Mouse (Mus musculus) limb, embryonic 10.5 days (tissue): ENCODE measurements around the gene Cacng6. TPM values are rescaled to one million over a fixed set of nuclear protein-coding genes. Genes with fewer than 3 reads are reported as not detected.
"Not testable (repeated sequence)": the region's sequence is repeated elsewhere in the genome, so short reads cannot be mapped to it uniquely, and the experiment has no call there.

ENCODE experiments used
- DNase-seq: peaks from one replicate; pipeline ENCODE4 v3.0.0-alpha.2; 2017; ENCODE audit warnings: low spot score
- H3K27ac ChIP-seq: fragments of 300-500 bp; sonication (generic); 2 replicates; pipeline ENCODE4 v1.5.1; 2016; ENCODE audit warnings: mild to moderate bottlenecking
- H3K27me3 ChIP-seq: fragments of 300-500 bp; sonication (generic); 2 replicates; pipeline ENCODE4 v1.6.1; 2016; ENCODE audit warnings: low read depth, mild to moderate bottlenecking; ENCODE audit not compliant: poor library complexity, severe bottlenecking
- H3K36me3 ChIP-seq: fragments of 300-500 bp; sonication (generic); 2 replicates; pipeline ENCODE4 v1.6.1; 2016; ENCODE audit warnings: mild to moderate bottlenecking, moderate library complexity
- H3K4me1 ChIP-seq: fragments of 300-500 bp; sonication (generic); 2 replicates; pipeline ENCODE4 v1.6.1; 2016
- H3K4me3 ChIP-seq: fragments of 300-500 bp; sonication (generic); 2 replicates; pipeline ENCODE4 v1.5.1; 2016; ENCODE audit warnings: mild to moderate bottlenecking, moderate library complexity
- H3K9me3 ChIP-seq: fragments of 300-500 bp; sonication (generic); replicated peaks from 2 replicates; pipeline ENCODE4 v1.6.1; 2016; ENCODE audit warnings: mild to moderate bottlenecking
- WGBS: fragments of 180-500 bp; shearing (Covaris S2); methylation state at CpG from one replicate; pipeline ENCODE4 v1.1.7; 2016; 5-methylcytosine and 5-hydroxymethylcytosine counted together
- polyA plus RNA-seq: library from polyadenylated mRNA; unstranded; fragments of >200 nt; fragmentation: Nextera tagmentation; extraction: Ambion mirVana; gene quantifications from 2 replicates; pipeline ENCODE4 v1.2.1, GENCODE M21; 2016

Gene Cacng6
- polyA plus RNA-seq, 1 experiment from 2014 or later, result 0.26 TPM

DNA sequence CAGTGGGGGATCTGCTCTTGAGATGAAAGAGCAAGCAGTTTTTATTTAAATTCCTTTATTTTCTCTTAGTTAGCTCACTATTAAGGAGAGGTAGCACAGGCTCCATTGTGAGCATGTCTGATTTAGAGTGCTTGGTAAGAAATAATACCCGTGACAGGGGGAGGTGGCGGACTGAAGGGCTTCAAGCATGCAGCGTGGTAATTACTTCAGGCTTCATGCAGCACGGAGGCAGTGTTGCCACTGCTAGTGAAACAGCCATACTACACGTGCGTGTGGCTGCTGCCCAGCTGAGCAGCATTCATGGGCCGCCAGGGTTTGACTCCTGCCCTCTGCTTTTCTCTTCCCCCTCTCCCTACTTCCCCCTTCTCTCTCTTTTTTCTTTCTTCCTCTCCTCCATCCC is 26.2 kb upstream of the Cacng6 start:
- Histone ChIP-seq H3K4me1 (peaks cover 5% of the 10 kb centered on the region; the same call in 1 of the 2 replicates), H3K4me3 (no peak overlapping the region), H3K27ac (no peak overlapping the region), H3K27me3 (no peaks in the 10 kb centered on the region), H3K36me3 (peaks cover 13% of the 10 kb centered on the region), H3K9me3 (no peaks in the 10 kb centered on the region)
- 62% methylated on average over 7 of the region's 7 CpGs for WGBS
- DNase-seq, result no peak

DNA sequence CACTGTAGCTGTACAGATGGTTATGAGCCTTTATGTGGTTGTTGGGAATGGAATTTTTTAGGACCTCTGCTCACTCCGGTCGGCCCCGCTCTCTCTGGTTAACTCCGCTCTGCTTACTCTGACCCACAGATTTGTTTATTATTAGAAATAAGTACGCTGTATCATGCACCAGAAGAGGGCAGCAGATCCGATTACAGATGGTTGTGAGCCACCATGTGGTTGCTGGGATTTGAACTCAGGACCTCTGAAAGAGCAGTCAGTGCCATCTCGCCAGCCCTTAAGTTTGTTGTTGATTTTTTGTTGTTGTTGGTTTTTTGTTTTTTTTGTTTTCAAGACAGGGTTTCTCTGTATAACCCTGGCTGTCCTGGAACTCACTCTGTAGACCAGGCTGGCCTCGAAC is 25.6 kb upstream of the Cacng6 start:
- not testable (repeated sequence) for H3K9me3 ChIP-seq, H3K4me3 ChIP-seq
- WGBS, result 96% methylated on average over 8 of the region's 8 CpGs

DNA sequence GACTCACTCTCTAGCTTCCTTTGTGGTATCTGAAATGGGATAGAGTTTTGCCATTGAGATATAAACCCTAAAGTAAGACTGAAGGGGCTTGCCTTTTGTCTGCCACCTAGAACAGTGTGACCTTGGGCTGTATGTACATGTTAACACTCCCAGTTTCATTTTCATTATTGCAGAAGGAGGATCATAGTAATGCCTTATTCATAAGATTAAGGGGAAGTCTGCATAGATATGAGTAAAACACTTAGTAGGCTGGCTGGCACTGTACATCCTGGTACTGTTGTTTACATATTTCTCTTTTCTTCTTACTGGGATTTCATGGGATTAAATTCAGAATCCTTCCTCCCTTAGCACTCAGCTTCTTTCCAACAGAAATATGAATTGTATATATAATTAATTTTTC is 24.1 kb upstream of the Cacng6 start:
- Histone ChIP-seq H3K27me3 (no peaks in the 10 kb centered on the region), H3K9me3 (no peaks in the 10 kb centered on the region), H3K27ac (no peak overlapping the region), H3K4me3 (no peak overlapping the region), H3K4me1 (peaks cover 5% of the 10 kb centered on the region; the same call in 1 of the 2 replicates), H3K36me3 (peaks cover 2% of the 10 kb centered on the region)
- DNase-seq, result no peak

More for the DNA sequence above, 25.6 kb upstream of the Cacng6 start:
- H3K27me3 ChIP-seq, H3K27ac ChIP-seq, DNase-seq, H3K4me1 ChIP-seq: not testable (repeated sequence)
- H3K36me3 ChIP-seq, result peaks cover 13% of the 10 kb centered on the region

DNA sequence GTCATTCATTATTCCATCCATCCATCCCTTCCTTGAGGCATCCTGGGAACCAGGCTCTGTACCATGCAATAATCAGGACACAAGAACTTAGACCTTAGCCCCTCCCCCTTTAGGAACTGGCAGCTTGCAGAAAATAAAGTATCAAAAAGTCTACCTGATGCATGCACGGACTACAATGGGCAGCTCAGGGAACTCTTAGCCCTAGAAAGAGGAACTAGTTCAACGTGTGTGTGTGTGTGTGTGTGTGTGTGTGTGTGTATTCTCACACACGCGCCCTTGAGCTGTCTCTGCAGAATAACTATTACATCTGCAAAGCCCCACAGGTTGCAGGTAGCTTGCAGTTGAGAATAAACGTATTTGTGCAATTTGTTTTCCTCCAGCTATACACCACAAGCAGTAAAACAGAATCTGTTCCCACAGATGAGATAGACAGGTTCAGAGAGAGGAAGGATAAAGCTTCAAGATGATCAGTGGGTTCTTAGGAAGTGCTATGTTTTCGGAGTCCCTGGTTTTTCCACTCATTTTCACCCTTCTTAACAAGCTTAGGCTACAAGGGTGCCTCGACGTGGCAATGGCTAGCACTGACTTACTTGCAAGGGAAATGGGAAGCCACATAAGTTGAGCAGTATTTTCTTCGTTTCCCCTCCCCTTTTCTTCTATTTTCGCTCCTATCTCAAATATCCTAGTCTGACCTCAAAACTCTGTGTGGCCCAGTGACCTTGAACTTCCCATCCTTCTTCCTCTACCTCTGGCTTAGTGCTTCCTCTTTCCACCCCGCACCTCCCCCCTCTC is 14.1 kb upstream of the Cacng6 start:
- Histone ChIP-seq H3K36me3 (no peaks in the 10 kb centered on the region), H3K9me3 (no peaks in the 10 kb centered on the region), H3K4me3 (no peak overlapping the region), H3K27me3 (peaks cover 52% of the 10 kb centered on the region), H3K27ac (no peak overlapping the region), H3K4me1 (peaks cover 11% of the 10 kb centered on the region)
- WGBS, result 69% methylated on average over 11 of the region's 11 CpGs
- DNase-seq, result no peak

DNA sequence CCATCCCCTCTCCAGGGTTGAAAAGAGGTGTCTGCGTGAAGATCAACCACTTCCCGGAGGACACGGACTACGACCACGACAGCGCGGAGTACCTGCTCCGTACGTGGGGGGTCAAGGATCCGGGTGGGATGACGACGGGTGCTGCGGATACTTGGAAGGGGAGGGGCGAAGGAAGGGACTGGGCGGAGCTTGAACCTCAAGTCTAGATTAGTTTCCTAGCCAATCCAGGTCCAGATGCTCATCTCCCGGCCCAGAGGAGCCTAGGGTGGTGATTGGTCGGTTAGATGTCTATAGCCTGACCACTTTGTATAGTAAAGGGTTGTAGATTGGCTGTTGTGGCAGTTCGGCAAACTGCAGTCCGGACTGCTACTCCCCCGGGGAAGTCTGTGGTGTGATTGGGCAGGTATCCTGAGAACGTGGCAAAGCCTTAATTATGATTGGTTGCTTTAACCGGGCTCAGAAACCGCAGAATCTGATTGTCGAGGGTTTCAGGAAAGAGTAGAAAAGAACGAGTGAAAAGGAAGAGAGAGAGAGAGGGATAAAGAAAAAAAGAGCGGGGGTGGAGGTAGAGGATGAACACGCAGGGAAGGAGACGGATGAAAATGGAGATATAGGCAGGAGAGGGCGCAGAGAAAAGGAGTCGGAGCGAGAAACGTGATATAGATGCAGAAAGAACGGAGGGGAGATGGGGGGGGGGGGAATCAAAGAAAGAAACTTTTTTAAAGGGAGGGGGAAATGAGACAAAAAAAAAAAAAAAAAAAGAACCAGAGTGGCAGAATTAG is 12.6 kb upstream of the Cacng6 start:
- WGBS, result under 1% methylated on average over 33 of the region's 33 CpGs
- peaks cover 20% of the 10 kb centered on the region for H3K4me1 ChIP-seq
- H3K4me3 ChIP-seq, result peak overlapping the region; percentile 55
- H3K9me3 ChIP-seq, result no peaks in the 10 kb centered on the region
- peak overlapping the region; percentile 63; the same call in 1 of the 2 replicates for H3K27ac ChIP-seq
- H3K36me3 ChIP-seq, result no peaks in the 10 kb centered on the region
- peak; percentile 67 for DNase-seq
- peaks cover 66% of the 10 kb centered on the region for H3K27me3 ChIP-seq

DNA sequence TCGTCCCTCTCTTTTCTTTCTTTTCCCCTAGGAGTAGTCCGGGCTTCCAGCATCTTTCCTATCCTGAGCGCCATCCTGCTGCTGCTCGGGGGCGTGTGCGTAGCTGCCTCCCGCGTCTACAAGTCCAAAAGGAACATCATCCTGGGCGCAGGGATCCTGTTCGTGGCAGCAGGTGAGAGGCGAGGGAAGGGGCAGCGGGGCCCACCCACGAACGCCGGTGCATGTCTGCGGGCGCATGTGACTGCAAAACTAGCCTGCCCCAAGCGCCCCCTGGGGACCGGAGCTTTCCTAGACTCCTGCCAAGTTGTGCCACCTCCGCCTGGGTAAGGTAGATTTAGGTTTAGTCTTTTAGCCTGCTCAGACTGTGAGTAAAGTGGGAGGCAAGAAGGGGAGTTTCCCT is 12.0 kb upstream of the Cacng6 start:
- H3K4me3 ChIP-seq, result peak overlapping the region; percentile 55
- no peak overlapping the region for H3K27ac ChIP-seq
- H3K9me3 ChIP-seq, result no peaks in the 10 kb centered on the region
- H3K36me3 ChIP-seq, result no peaks in the 10 kb centered on the region
- H3K27me3 ChIP-seq, result peaks cover 73% of the 10 kb centered on the region
- H3K4me1 ChIP-seq, result peaks cover 20% of the 10 kb centered on the region
- peak; percentile 56 for DNase-seq
- 2% methylated on average over 20 of the region's 20 CpGs for WGBS

DNA sequence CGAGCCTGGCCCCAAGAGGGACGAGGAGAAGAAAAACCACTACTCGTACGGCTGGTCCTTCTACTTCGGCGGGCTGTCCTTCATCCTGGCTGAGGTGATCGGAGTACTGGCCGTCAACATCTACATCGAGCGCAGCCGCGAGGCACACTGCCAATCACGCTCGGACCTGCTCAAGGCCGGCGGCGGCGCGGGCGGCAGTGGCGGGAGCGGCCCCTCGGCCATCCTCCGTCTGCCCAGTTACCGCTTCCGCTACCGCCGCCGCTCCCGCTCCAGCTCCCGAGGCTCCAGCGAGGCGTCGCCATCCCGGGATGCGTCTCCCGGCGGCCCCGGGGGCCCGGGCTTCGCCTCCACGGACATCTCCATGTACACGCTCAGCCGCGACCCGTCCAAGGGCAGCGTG is 9.1 kb upstream of the Cacng6 start:
- Histone ChIP-seq H3K4me1 (peaks cover 20% of the 10 kb centered on the region), H3K9me3 (no peaks in the 10 kb centered on the region), H3K4me3 (peak overlapping the region; percentile 64), H3K27me3 (peaks cover 96% of the 10 kb centered on the region), H3K27ac (peak overlapping the region; percentile 56), H3K36me3 (no peaks in the 10 kb centered on the region)
- WGBS, result 1% methylated on average over 47 of the region's 47 CpGs
- peak; percentile 65 for DNase-seq

DNA sequence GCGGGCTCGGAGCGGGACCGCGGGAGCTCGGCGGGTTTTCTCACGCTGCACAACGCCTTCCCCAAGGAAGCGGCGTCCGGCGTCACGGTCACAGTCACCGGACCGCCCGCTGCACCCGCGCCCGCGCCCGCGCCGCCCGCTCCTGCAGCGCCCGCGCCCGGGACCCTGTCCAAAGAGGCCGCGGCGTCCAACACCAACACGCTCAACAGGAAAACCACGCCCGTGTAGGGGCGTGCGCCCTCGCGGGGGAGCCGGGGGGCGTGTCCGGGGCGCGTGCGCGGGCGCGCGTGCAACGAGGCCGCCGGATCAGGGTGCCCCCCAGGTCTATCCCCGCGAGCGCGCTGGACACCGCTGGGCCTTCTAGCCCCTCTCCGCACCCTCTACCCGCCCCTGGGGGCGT is 8.6 kb upstream of the Cacng6 start:
- Histone ChIP-seq H3K9me3 (no peaks in the 10 kb centered on the region), H3K36me3 (no peaks in the 10 kb centered on the region), H3K4me1 (peaks cover 20% of the 10 kb centered on the region), H3K4me3 (peak overlapping the region; percentile 64), H3K27me3 (peaks cover 96% of the 10 kb centered on the region), H3K27ac (peak overlapping the region; percentile 56)
- WGBS, result under 1% methylated on average over 58 of the region's 60 CpGs
- peak; percentile 53 for DNase-seq

DNA sequence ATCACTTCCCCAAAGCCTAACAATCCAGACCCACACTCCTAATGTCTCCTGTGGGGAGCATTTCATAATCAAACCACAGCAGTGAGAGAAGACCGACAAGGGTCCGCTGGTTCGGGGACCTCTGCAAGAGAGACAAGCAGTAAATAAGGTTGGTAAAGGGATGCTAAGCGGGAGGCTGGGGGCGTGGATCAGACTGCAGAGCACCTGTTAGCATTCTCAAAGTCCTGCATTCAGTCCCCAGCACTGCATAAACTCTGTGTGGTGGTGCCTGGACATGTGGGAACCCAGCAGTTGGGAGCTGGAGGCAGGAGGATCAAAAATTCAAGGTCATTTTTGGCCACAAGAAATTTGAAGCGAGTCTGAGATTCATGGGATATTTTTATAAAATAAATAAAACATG is 4.1 kb upstream of the Cacng6 start:
- Histone ChIP-seq H3K4me1 (peaks cover 18% of the 10 kb centered on the region), H3K4me3 (no peak overlapping the region), H3K27ac (no peak overlapping the region), H3K9me3 (no peaks in the 10 kb centered on the region), H3K27me3 (peaks cover 98% of the 10 kb centered on the region), H3K36me3 (no peaks in the 10 kb centered on the region)
- no peak for DNase-seq
- 37% methylated on average over 6 of the region's 6 CpGs for WGBS

DNA sequence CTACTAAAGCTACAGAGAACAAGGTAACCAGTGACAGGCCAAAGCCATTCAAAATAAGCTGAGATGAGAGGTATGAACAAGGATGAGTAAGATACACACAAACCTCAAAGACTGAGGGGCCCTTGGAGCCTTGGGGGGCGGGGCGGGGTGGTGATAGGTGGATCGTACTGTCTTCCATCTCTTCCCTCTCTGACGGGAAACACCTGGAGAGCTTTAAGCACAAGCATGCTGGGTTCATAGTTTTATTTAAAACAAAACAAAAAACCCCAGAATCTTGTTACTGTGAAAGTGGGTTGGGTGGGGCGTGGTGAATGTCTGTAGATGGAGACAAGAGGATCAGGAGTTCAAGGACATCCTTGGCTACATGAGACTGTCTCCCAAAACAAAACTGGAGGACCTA is 3.5 kb upstream of the Cacng6 start:
- Histone ChIP-seq H3K27ac (no peak overlapping the region), H3K4me3 (no peak overlapping the region), H3K4me1 (peaks cover 12% of the 10 kb centered on the region), H3K9me3 (no peaks in the 10 kb centered on the region), H3K27me3 (peaks cover 98% of the 10 kb centered on the region), H3K36me3 (no peaks in the 10 kb centered on the region)
- WGBS, result 50% methylated on average over 5 of the region's 5 CpGs
- no peak for DNase-seq

DNA sequence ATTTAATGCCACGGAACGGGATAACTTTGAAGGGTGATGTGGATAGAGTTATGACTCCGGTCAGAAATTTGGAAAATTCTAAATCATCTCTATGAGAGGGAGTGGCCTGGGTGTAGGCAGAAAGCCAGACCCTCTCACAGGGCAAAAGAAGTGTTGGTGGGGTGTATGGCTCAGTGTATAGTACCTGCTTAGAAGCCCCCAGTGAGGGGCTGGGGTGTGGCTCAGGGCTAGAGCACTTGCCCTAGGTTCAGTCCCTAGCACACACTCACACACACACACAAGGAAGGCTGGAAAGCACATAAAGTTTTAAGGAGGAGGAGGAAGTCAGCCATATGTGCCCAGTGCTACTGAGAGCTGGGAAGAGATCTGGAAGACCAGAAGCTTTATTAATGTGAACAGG is 2.7 kb upstream of the Cacng6 start:
- H3K27me3 ChIP-seq, result peaks cover 98% of the 10 kb centered on the region
- H3K4me3 ChIP-seq, result no peak overlapping the region
- DNase-seq, result no peak
- H3K9me3 ChIP-seq, result no peaks in the 10 kb centered on the region
- 80% methylated on average over 3 of the region's 3 CpGs for WGBS
- no peaks in the 10 kb centered on the region for H3K36me3 ChIP-seq
- H3K4me1 ChIP-seq, result peaks cover 8% of the 10 kb centered on the region
- H3K27ac ChIP-seq, result no peak overlapping the region

DNA sequence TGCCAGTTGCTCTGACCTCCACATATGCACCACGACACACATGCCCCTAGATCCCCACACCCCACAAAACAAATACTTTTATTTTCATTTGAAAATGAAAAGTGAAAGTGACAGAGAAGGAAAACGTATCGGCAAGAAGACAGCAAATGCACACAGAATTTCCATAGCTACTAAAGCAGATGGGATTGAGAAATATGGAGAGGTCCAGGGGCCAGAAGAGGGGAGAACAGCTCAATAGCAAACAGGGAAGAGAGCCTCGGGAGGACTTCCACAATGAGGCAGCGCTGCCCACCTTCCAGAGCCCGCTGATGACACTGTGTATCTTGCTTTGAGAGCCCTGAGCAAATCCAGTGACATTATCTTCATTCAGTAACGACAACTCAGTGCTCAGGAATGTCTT is 1.9 kb upstream of the Cacng6 start:
- Histone ChIP-seq H3K4me3 (no peak overlapping the region), H3K36me3 (no peaks in the 10 kb centered on the region), H3K9me3 (no peaks in the 10 kb centered on the region), H3K27me3 (peaks cover 98% of the 10 kb centered on the region), H3K4me1 (peaks cover 8% of the 10 kb centered on the region), H3K27ac (no peak overlapping the region)
- 69% methylated on average over 7 of the region's 7 CpGs for WGBS
- DNase-seq, result no peak

DNA sequence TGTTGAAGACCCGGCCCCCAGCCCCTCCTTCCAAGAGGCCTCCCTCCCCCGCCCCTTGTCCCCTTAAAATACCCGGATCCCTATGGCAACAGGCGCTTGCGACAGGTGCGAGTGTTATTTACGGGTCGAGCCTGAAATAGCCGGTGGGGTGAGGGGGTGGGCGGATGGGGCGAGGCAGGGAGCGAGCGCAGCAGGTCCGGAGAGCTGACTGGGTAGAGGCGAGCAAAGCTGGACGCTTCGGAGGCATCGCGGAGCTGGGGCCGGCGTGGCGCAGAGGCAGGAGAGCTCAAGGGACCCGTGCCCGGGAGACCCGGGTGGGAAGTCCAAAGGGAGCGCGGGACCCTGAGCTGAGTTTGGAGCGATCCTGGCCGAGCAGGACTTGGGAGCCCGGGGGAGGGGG is 565 bp upstream of the Cacng6 start:
- DNase-seq, result peak; percentile 54
- Histone ChIP-seq H3K27ac (no peak overlapping the region), H3K36me3 (no peaks in the 10 kb centered on the region), H3K4me1 (peaks cover 8% of the 10 kb centered on the region), H3K4me3 (peak overlapping the region; percentile 46), H3K27me3 (peaks cover 86% of the 10 kb centered on the region), H3K9me3 (no peaks in the 10 kb centered on the region)
- WGBS, result under 1% methylated on average over 30 of the region's 30 CpGs
